Mouse (Mus musculus) hindbrain, embryonic 11.5 days (tissue): ENCODE measurements around the gene Fth1. TPM values are rescaled to one million over a fixed set of nuclear protein-coding genes. Genes with fewer than 3 reads are reported as not detected.
A peak's percentile ranks its signal among the peaks of the same experiment; 100 is the strongest.

Source experiments
- ATAC-seq: fragments of 200-750 bp; cut with Nextera tagmentation; 2 replicates; pipeline ENCODE4 v1.8.0; 2017; ENCODE audit warnings: mild to moderate bottlenecking, moderate TSS enrichment, moderate library complexity; ENCODE audit not compliant: low FRiP score
- DNase-seq: peaks from one replicate; pipeline ENCODE4 v3.0.0-alpha.2; 2015; ENCODE audit warnings: low spot score
- H3K27ac ChIP-seq: fragments of 300-500 bp; sonication (generic); 2 replicates; pipeline ENCODE4 v1.5.1; 2014; ENCODE audit warnings: mild to moderate bottlenecking, low read depth, low read length
- H3K27me3 ChIP-seq: fragments of 300-500 bp; sonication (generic); 2 replicates; pipeline ENCODE4 v1.6.1; 2014; ENCODE audit warnings: mild to moderate bottlenecking, low read length, moderate library complexity, mixed read lengths; ENCODE audit not compliant: control insufficient read depth, insufficient read depth
- H3K36me3 ChIP-seq: fragments of 300-500 bp; sonication (generic); 2 replicates; pipeline ENCODE4 v1.6.1; 2014; ENCODE audit warnings: mild to moderate bottlenecking, low read length, moderate library complexity, mixed read lengths; ENCODE audit not compliant: control insufficient read depth, insufficient read depth
- H3K4me1 ChIP-seq: fragments of 300-500 bp; sonication (generic); replicated peaks from 2 replicates; pipeline ENCODE4 v1.6.1; 2014; ENCODE audit warnings: low read length, mixed read lengths; ENCODE audit not compliant: control insufficient read depth, insufficient read depth
- H3K4me2 ChIP-seq: fragments of 300-500 bp; sonication (generic); replicated peaks from 2 replicates; pipeline ENCODE4 v1.6.1; 2014; ENCODE audit warnings: mild to moderate bottlenecking, low read depth, low read length
- H3K4me3 ChIP-seq: fragments of 300-500 bp; sonication (generic); 2 replicates; pipeline ENCODE4 v1.5.1; 2014; ENCODE audit warnings: low read depth, low read length
- H3K9ac ChIP-seq: fragments of 300-500 bp; sonication (generic); 2 replicates; pipeline ENCODE4 v1.6.1; 2014; ENCODE audit warnings: low read depth, low read length
- H3K9me3 ChIP-seq: fragments of 300-500 bp; sonication (generic); 2 replicates; pipeline ENCODE4 v1.6.1; 2016; ENCODE audit warnings: low read length; ENCODE audit not compliant: control insufficient read depth
- WGBS: fragments of 180-500 bp; shearing (Covaris S2); extraction: QIAGEN DNeasy Blood & Tissue Kit; methylation state at CpG from one replicate; pipeline ENCODE4 v1.1.7; 2014; 5-methylcytosine and 5-hydroxymethylcytosine counted together
- polyA plus RNA-seq: library from polyadenylated mRNA; unstranded; fragments of >200 nt; fragmentation: Nextera tagmentation; extraction: Ambion mirVana; gene quantifications from 2 replicates; pipeline ENCODE4 v1.2.1, GENCODE M21; 2014

The Fth1 gene
- polyA plus RNA-seq, 1 experiment from 2014 or later, result 1,416 TPM

DNA sequence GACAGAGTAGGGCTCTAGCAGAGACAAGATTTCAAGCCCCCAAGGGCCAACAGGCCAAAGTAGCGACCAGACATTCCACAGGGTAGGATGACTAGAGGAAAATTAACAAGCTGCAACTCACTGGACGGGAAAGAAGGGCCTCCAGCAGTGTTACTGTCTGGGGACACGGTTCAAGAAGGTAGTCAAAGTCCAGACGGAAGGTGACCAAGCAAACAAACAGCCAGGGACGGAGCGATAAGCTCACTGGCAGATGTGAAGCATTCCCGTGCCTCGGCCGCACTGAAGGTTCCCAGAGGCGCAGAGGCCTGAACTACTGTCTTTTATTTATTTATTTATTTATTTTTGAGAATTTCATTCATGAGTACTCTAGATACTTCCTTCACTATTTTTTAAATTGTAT is 3.3 kb upstream of the Fth1 start:
- ATAC-seq, result no peak

DNA sequence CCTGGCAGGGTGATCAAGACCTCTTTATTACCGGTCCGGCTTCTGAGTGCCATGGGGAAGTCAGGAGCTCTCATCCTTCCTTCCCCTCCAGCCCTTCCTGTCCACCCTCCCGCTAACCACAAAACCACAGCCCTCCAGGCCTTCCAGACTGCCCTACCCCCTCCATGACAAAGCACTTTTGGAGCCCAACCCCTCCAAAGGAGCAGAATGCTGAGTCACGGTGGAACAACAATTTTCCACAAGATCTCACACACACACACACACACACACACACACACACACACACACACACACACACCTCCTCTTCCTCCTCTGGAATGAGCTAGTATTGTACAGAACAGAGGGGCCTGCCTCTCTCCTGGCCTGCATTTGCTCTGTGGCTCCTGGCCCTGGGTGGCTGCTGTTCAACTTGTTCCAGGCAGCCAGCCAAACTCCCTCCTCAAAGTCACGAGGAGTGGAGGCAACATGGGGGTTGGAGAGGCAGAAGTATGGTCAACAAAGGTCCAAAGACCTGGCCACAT is 1.9 kb upstream of the Fth1 start:
- DNase-seq, result no peak
- Histone ChIP-seq H3K9ac (no peak overlapping the region), H3K4me3 (no peak overlapping the region), H3K4me2 (no peak overlapping the region), H3K9me3 (no peaks in the 10 kb centered on the region), H3K27ac (no peak overlapping the region), H3K27me3 (no peaks in the 10 kb centered on the region), H3K4me1 (no peaks in the 10 kb centered on the region), H3K36me3 (no peaks in the 10 kb centered on the region)
- ATAC-seq, result no peak
- WGBS, result 54% methylated on average over 5 of the region's 5 CpGs

More for the DNA sequence above, 3.3 kb upstream of the Fth1 start:
- Histone ChIP-seq H3K4me2 (no peak overlapping the region), H3K9ac (no peak overlapping the region), H3K4me1 (no peaks in the 10 kb centered on the region), H3K27me3 (no peaks in the 10 kb centered on the region), H3K4me3 (no peak overlapping the region), H3K27ac (no peak overlapping the region), H3K36me3 (no peaks in the 10 kb centered on the region), H3K9me3 (no peaks in the 10 kb centered on the region)
- no peak for DNase-seq
- WGBS, result 78% methylated on average over 10 of the region's 10 CpGs

DNA sequence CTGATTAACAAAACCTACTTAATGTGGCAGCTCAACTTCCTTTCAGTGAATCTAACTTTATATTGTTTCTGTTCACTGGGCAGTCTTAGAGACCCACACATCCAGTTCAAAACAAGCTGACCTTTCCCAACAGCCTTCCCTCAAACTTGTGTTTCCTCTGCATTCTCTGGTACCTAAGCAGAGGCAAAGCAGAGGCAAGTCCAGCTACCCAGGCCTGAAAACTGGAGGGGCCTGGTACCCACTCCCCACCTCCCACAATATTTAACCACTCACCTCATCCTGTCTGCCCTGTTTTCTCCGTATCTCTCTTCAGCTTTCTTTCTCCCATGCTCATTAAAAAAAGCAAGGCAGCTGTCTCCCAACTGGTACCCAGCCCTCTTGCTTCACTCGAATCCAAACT is 1.2 kb upstream of the Fth1 start:
- 88% methylated on average over 2 of the region's 2 CpGs for WGBS
- Histone ChIP-seq H3K36me3 (no peaks in the 10 kb centered on the region), H3K27ac (no peak overlapping the region), H3K9ac (no peak overlapping the region), H3K4me3 (no peak overlapping the region), H3K4me2 (no peak overlapping the region), H3K9me3 (no peaks in the 10 kb centered on the region), H3K27me3 (no peaks in the 10 kb centered on the region), H3K4me1 (0 out of 2 replicates have a peak, but pooled peaks cover 2% of the 10 kb centered on the region)
- DNase-seq (no peak), ATAC-seq (no peak)

DNA sequence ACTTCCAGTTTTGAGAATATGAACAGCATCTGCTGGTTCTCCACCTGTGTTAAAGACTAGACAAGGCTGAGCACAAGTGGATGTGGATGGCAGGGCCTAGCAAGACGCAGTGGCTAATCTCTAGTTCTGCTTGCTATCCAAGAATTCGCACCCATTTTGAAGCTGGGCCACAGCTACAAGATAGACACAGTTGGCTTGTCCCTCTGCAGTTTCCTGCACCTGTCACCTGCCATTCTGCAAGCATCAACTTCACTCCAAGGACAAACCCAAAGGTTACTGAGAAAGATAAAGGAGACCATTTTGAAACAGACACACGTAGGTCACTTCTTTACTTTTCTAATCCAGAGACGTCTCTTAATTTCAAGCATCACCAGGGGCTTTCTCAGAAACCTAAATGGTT is 1.2 kb downstream of the Fth1 start:
- peak overlapping the region; percentile 87; the same call in 1 of the 2 replicates for H3K4me3 ChIP-seq
- H3K27me3 ChIP-seq, result no peaks in the 10 kb centered on the region
- H3K9ac ChIP-seq, result peak overlapping the region; percentile 63
- peaks cover 6% of the 10 kb centered on the region; the same call in 1 of the 2 replicates for H3K36me3 ChIP-seq
- ATAC-seq (no peak), DNase-seq (peak; percentile 30)
- WGBS, result 70% methylated on average over 4 of the region's 4 CpGs
- H3K4me2 ChIP-seq, result peak overlapping the region; percentile 70
- no peaks in the 10 kb centered on the region for H3K9me3 ChIP-seq
- 0 out of 2 replicates have a peak, but pooled peaks cover 2% of the 10 kb centered on the region for H3K4me1 ChIP-seq
- peak overlapping the region; percentile 80; the same call in 1 of the 2 replicates for H3K27ac ChIP-seq

DNA sequence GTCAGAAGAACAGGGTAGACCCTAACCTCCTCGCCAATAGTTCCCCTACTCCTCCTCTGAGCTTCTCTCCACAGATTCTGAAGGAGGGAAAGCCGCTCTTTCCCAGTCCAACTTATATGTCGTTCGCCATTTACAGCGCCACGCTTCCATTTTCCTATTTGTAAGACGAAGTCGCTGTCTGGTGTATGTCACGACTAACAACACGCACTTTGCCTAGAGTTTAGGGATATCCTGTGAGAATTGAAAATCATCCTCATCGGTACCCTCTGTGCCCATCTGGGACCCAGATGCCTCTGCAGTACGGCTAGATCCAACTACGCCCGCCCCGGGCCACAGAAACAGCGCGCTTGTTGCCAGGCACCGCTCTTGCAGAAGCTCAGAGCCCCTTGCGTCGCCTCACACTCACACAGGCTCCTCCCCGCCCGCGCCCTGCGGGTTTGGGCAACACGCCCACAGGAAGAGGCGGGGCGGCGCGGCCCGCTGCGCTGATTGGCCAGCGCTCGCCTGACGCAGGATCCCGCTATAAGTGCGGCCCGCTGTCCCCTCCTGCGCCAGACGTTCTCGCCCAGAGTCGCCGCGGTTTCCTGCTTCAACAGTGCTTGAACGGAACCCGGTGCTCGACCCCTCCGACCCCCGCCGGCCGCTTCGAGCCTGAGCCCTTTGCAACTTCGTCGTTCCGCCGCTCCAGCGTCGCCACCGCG is 1.9 kb downstream of the Fth1 start:
- peak overlapping the region; percentile 87 for H3K9ac ChIP-seq
- H3K4me2 ChIP-seq, result peak overlapping the region; percentile 70
- no peaks in the 10 kb centered on the region for H3K9me3 ChIP-seq
- peak; percentile 99 for ATAC-seq
- H3K27me3 ChIP-seq, result no peaks in the 10 kb centered on the region
- H3K4me3 ChIP-seq, result peak overlapping the region; percentile 87
- peaks cover 6% of the 10 kb centered on the region; the same call in 1 of the 2 replicates for H3K36me3 ChIP-seq
- WGBS, result under 1% methylated on average over 58 of the region's 59 CpGs
- H3K4me1 ChIP-seq, result 0 out of 2 replicates have a peak, but pooled peaks cover 2% of the 10 kb centered on the region
- DNase-seq, result peak; percentile 99
- peak overlapping the region; percentile 84 for H3K27ac ChIP-seq

DNA sequence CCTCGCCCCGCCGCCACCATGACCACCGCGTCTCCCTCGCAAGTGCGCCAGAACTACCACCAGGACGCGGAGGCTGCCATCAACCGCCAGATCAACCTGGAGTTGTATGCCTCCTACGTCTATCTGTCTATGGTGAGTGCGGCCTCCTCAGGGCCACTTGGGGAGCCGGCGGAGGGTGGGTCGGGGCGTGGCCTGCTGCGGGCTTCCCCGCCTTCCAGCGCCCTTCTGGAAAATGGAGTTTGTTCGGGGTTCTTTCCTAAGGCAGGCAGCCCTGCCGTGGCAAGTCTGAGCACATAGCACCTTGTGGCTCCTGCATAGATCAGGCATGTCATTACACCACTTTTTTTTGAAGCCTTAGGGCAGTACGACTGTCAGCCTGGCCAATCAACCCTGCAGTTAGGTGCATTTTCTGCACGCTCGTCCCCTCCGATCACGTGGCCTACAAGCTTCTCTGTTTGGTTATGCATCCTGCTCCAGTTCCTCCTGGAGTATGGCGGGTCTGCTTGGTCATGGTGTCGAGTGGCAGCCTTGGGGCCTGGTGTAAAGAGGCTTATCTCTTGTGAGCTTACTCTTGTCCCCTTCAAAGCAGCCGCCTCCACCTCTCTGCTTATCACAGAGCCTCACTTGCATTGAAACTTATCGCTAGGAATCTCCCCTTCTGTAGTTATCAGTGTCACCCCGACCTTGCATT is 2.6 kb downstream of the Fth1 start:
- Histone ChIP-seq H3K9ac (peak overlapping the region; percentile 87), H3K4me2 (peak overlapping the region; percentile 70), H3K27me3 (no peaks in the 10 kb centered on the region), H3K4me1 (0 out of 2 replicates have a peak, but pooled peaks cover 2% of the 10 kb centered on the region), H3K27ac (peak overlapping the region; percentile 84), H3K36me3 (peaks cover 6% of the 10 kb centered on the region; the same call in 1 of the 2 replicates), H3K9me3 (no peaks in the 10 kb centered on the region), H3K4me3 (peak overlapping the region; percentile 87)
- DNase-seq (no peak), ATAC-seq (peak; percentile 81)
- 1% methylated on average over 28 of the region's 31 CpGs for WGBS

DNA sequence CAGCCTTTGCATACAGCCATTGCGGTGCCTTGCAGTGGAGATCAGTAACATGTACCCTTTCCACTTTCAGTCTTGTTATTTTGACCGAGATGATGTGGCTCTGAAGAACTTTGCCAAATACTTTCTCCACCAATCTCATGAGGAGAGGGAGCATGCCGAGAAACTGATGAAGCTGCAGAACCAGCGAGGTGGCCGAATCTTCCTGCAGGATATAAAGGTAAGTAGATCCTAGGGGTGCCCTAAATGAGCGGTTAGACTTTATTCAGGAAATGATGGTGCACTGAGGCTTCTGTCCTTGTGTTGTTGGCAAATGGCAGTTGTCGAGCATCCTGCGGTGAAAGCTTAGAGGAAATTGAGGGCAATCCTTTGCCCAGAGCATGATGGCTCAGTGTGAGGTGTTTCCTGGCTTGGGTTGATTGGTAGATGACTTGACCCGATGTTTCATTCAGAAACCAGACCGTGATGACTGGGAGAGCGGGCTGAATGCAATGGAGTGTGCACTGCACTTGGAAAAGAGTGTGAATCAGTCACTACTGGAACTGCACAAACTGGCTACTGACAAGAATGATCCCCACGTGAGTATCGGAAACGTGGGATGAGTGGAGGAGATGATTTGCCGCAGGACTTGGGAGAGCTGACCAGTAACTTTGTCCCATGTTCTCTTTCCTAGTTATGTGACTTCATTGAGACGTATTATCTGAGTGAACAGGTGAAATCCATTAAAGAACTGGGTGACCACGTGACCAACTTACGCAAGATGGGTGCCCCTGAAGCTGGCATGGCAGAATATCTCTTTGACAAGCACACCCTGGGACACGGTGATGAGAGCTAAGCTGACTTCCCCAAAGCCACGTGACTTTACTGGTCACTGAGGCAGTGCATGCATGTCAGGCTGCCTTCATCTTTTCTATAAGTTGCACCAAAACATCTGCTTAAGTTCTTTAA is 4.0 kb downstream of the Fth1 start:
- no peaks in the 10 kb centered on the region for H3K9me3 ChIP-seq
- H3K27ac ChIP-seq, result no peak overlapping the region
- ATAC-seq, result no peak
- no peaks in the 10 kb centered on the region for H3K27me3 ChIP-seq
- peak overlapping the region; percentile 70 for H3K4me2 ChIP-seq
- 94% methylated on average over 20 of the region's 20 CpGs for WGBS
- H3K4me1 ChIP-seq, result 0 out of 2 replicates have a peak, but pooled peaks cover 2% of the 10 kb centered on the region
- no peak for DNase-seq
- H3K4me3 ChIP-seq, result peak overlapping the region; percentile 87; the same call in 1 of the 2 replicates
- no peak overlapping the region for H3K9ac ChIP-seq
- peaks cover 6% of the 10 kb centered on the region; the same call in 1 of the 2 replicates for H3K36me3 ChIP-seq
